Mouse (Mus musculus) frontal cortex, postnatal 14 days (tissue): ENCODE data around the gene Cdcp2.

Experiments
- DNase-seq, 2 experiments: peaks; one replicate each; pipeline ENCODE4 v3.0.0; 2022; ENCODE audit warnings: low spot score in 2 of 2

The Cdcp2 gene

GRCm38 (mm10) chr4:107096841-107097373 lies at the start of gene Cdcp2:
TSS of gene Cdcp2 (plus strand) at chr4:107096891.
- no peak for DNase-seq

GRCm38 (mm10) chr4:107047806-107048205 lies 48.9 kb upstream of the Cdcp2 start:
- no peak for DNase-seq

GRCm38 (mm10) chr4:107048568-107049162 lies 48.0 kb upstream of the Cdcp2 start:
- DNase-seq: peak in 1 of 2 experiments; percentile 35

GRCm38 (mm10) chr4:107051889-107052288 lies 44.8 kb upstream of the Cdcp2 start:
- DNase-seq: no peak

- DNase-seq: no peak
Measured at GRCm38 (mm10) chr4:107052962-107053553, 43.6 kb upstream of the Cdcp2 start.

GRCm38 (mm10) chr4:107056088-107056487 lies 40.6 kb upstream of the Cdcp2 start:
- DNase-seq: no peak

GRCm38 (mm10) chr4:107058346-107058745 lies 38.3 kb upstream of the Cdcp2 start:
- DNase-seq: no peak

GRCm38 (mm10) chr4:107058781-107059180 lies 37.9 kb upstream of the Cdcp2 start:
- no peak for DNase-seq

GRCm38 (mm10) chr4:107061560-107061959 lies 35.1 kb upstream of the Cdcp2 start:
- DNase-seq: no peak

- no peak for DNase-seq
Measured at GRCm38 (mm10) chr4:107063214-107063613, 33.5 kb upstream of the Cdcp2 start.

GRCm38 (mm10) chr4:107064394-107065098 lies 32.1 kb upstream of the Cdcp2 start:
- DNase-seq: no peak

- DNase-seq: peak; percentile 93 to 97
Measured at GRCm38 (mm10) chr4:107066252-107067124, 30.2 kb upstream of the Cdcp2 start, which contains the start of the genes Mrpl37 and Cyb5rl. TSS of gene Mrpl37 (minus strand) at chr4:107066868. TSS of gene Cyb5rl (plus strand) at chr4:107066988.

- no peak for DNase-seq
Measured at GRCm38 (mm10) chr4:107067151-107067840, 29.4 kb upstream of the Cdcp2 start.

- no peak for DNase-seq
Measured at GRCm38 (mm10) chr4:107072343-107072742, 24.3 kb upstream of the Cdcp2 start.

GRCm38 (mm10) chr4:107075456-107075855 lies 21.2 kb upstream of the Cdcp2 start:
- no peak for DNase-seq

- DNase-seq: no peak
Measured at GRCm38 (mm10) chr4:107078894-107079293, 17.8 kb upstream of the Cdcp2 start.

- DNase-seq: no peak
Measured at GRCm38 (mm10) chr4:107079716-107080115, 17.0 kb upstream of the Cdcp2 start.

GRCm38 (mm10) chr4:107082185-107082584 lies 14.5 kb upstream of the Cdcp2 start:
- no peak for DNase-seq

- DNase-seq: no peak
Measured at GRCm38 (mm10) chr4:107083126-107083525, 13.6 kb upstream of the Cdcp2 start.

- no peak for DNase-seq
Measured at GRCm38 (mm10) chr4:107084343-107084742, 12.3 kb upstream of the Cdcp2 start.

- peak; percentile 58 to 80 for DNase-seq
Measured at GRCm38 (mm10) chr4:107084858-107085257, 11.8 kb upstream of the Cdcp2 start.
